In genomic region chr2:76283378-76284132, GRCm38 (mm10) we compare ENCODE assay signal across 9 mouse cellular contexts. TPM values are rescaled to one million over a fixed set of nuclear protein-coding genes. Genes with fewer than 3 reads are reported as not detected.
DNase-seq lines count a peak whose midpoint lies in the region; TF ChIP-seq lines count a peak whose summit lies in the region.
"Had no signal": no experiment of that assay in that cellular context is flagged by ENCODE, and none has a peak within 500 bp of the region (broad histone marks: within the 10 kb centered on the region; RNA-seq: fewer than 3 reads in every experiment).

No protein-coding gene starts in this region.

- WGBS in thymus, adult 2 months = 94% methylated on average over 6 of the region's 6 CpGs

- H3K27me3 ChIP-seq in thymus, adult 2 months (ENCODE audit: control insufficient read depth, insufficient read depth, low read length) = no peaks in the 10 kb centered on the region
- H3K27me3 ChIP-seq: liver, embryonic 13.5 days had no signal

- H3K4me3 ChIP-seq in left cerebral cortex, adult 2 months = no peak overlapping the region
- H3K4me3 ChIP-seq in thymus, adult 2 months (ENCODE audit: control insufficient read depth, insufficient read depth, low read length) = no peak overlapping the region
- H3K4me3 ChIP-seq: erythroblast, embryonic 14.5 days; liver, embryonic 13.5 days had no signal

- H3K27ac ChIP-seq in left cerebral cortex, adult 2 months = no peak overlapping the region
- H3K27ac ChIP-seq in thymus, adult 2 months (ENCODE audit: control insufficient read depth, insufficient read depth, low read length) = no peak overlapping the region
- H3K27ac ChIP-seq: liver, embryonic 13.5 days had no signal

- DNase-seq in ovary, postnatal 10 days (ENCODE audit: low spot score) = peak; percentile 2
- DNase-seq in ovary, adult 18-20 months (ENCODE audit: low spot score) = no peak
- DNase-seq in frontal cortex, adult 2 months (ENCODE audit: extremely low spot score in 1 of 2, low spot score in 1 of 2) = peak; percentile 67 to 85
- DNase-seq in left cerebral cortex, adult 2 months (ENCODE audit: extremely low spot score in 1 of 2, low spot score in 2 of 2) = peak; percentile 55 to 60
- peak; percentile 53 for DNase-seq in right cerebral cortex, postnatal 14 days
- DNase-seq in thymus, postnatal 0 days (ENCODE audit: low spot score) = no peak
- DNase-seq in thymus, adult 2 months = no peak
- DNase-seq: liver, embryonic 13.5 days had no signal

- H3K4me1 ChIP-seq in thymus, adult 2 months (replicated peaks; ENCODE audit: control insufficient read depth, insufficient read depth, low read length) = no peaks in the 10 kb centered on the region
- H3K4me1 ChIP-seq: liver, embryonic 13.5 days had no signal

- TF ChIP-seq CTCF in left cerebral cortex, adult 2 months (IDR thresholded peaks at IDR 0.05) = no peak
- no peak for TF ChIP-seq CTCF in thymus, adult 2 months (IDR thresholded peaks at IDR 0.05; ENCODE audit: borderline replicate concordance, control insufficient read depth, extremely low read depth, insufficient read depth, low read length, poor library complexity)

- intact Hi-C loops in left cerebral cortex, adult 2 months (cut with DNase I) = no loop called here

- no peak for TF ChIP-seq POLR2A in thymus, adult 2 months (IDR thresholded peaks at IDR 0.05; ENCODE audit: control insufficient read depth, extremely low read depth, insufficient read depth, low read length, poor library complexity)

- no peaks in the 10 kb centered on the region for H3K36me3 ChIP-seq in thymus, adult 2 months (ENCODE audit: control insufficient read depth, insufficient read depth, low read length)
- H3K36me3 ChIP-seq: liver, embryonic 13.5 days had no signal

RNA-seq across cellular contexts. Expression of gene Pde11a, which starts 55.0 kb away (rescaled TPM):
- 1.1 and 1.6 TPM in 2 replicates for polyA plus RNA-seq in frontal cortex, adult 2 months (2012; rRNA removed)
- 1 to 10 TPM; 4.6 to 5.5 TPM for total RNA-seq in left cerebral cortex, adult 2 months (2021)
- polyA plus RNA-seq in thymus, postnatal 0 days (2015; fragmentation: Nextera tagmentation; extraction: Ambion mirVana) = 1.5 and 2.8 TPM in 2 replicates
- 1.7 and 1.8 TPM in 2 replicates for polyA plus RNA-seq in thymus, adult 2 months (2012; rRNA removed)
- polyA plus RNA-seq: erythroblast, embryonic 14.5 days; liver, embryonic 13.5 days had no signal

Comparison
In these comparisons a context has a peak if more than half of its experiments do, and no peak if none do; other contexts are left out.
1. DNase-seq: peak in ovary, postnatal 10 days (single experiment), frontal cortex, adult 2 months (2 of 2), left cerebral cortex, adult 2 months (2 of 2) and right cerebral cortex, postnatal 14 days (single experiment); none in ovary, adult 18-20 months (single experiment), thymus, postnatal 0 days (single experiment) and thymus, adult 2 months (single experiment).